Mouse (Mus musculus): Measurements from ENCODE around the gene Slc22a22.
A peak's percentile ranks its signal among the peaks of the same experiment; 100 is the strongest.
"Not testable (repeated sequence)": the region's sequence is repeated elsewhere in the genome, so short reads cannot be mapped to it uniquely, and the experiment has no call there.

Gene Slc22a22

GRCm38 (mm10) chr15:57380381-57380780 is 97.0 kb downstream of the Slc22a22 start:
- DNase-seq (ENCODE audit: low read depth, low spot score): no peak

GRCm38 (mm10) chr15:57366446-57366845 is 111.0 kb downstream of the Slc22a22 start:
- DNase-seq (ENCODE audit: low read depth, low spot score): no peak

GRCm38 (mm10) chr15:57355278-57355677 is 122.1 kb downstream of the Slc22a22 start:
- no peak for DNase-seq (ENCODE audit: low read depth, low spot score)

GRCm38 (mm10) chr15:57340499-57340898 is 136.9 kb downstream of the Slc22a22 start:
- DNase-seq (ENCODE audit: low read depth, low spot score): peak; percentile 14

- no peak for DNase-seq (ENCODE audit: low read depth, low spot score)
Observed at GRCm38 (mm10) chr15:57331326-57331725, 146.1 kb downstream of the Slc22a22 start.

- no peak for DNase-seq (ENCODE audit: low read depth, low spot score)
Observed at GRCm38 (mm10) chr15:57318001-57318400, 159.4 kb downstream of the Slc22a22 start.

GRCm38 (mm10) chr15:57316486-57316885 is 160.9 kb downstream of the Slc22a22 start:
- DNase-seq (ENCODE audit: low read depth, low spot score): peak; percentile 16

GRCm38 (mm10) chr15:57302710-57303109 is 174.7 kb downstream of the Slc22a22 start:
- DNase-seq (ENCODE audit: low read depth, low spot score): peak; percentile 6

- no peak for DNase-seq (ENCODE audit: low read depth, low spot score)
Observed at GRCm38 (mm10) chr15:57278505-57278904, 198.9 kb downstream of the Slc22a22 start.

- no peak for DNase-seq (ENCODE audit: low read depth, low spot score)
Observed at GRCm38 (mm10) chr15:57276411-57276810, 201.0 kb downstream of the Slc22a22 start.

GRCm38 (mm10) chr15:57240061-57240460 is 237.4 kb downstream of the Slc22a22 start:
- not testable (repeated sequence) for DNase-seq (ENCODE audit: low read depth, low spot score)

- peak; percentile 14 for DNase-seq (ENCODE audit: low read depth, low spot score)
Observed at GRCm38 (mm10) chr15:57230439-57230838, 247.0 kb downstream of the Slc22a22 start.

- no peak for DNase-seq (ENCODE audit: low read depth, low spot score)
Observed at GRCm38 (mm10) chr15:57205315-57205714, 272.1 kb downstream of the Slc22a22 start.

GRCm38 (mm10) chr15:57204444-57204930 is 272.9 kb downstream of the Slc22a22 start:
- DNase-seq (ENCODE audit: low read depth, low spot score): no peak

Measured in brain, adult 2 months (tissue).